Mouse (Mus musculus): ENCODE measurements around the gene Spc25.

DNA sequence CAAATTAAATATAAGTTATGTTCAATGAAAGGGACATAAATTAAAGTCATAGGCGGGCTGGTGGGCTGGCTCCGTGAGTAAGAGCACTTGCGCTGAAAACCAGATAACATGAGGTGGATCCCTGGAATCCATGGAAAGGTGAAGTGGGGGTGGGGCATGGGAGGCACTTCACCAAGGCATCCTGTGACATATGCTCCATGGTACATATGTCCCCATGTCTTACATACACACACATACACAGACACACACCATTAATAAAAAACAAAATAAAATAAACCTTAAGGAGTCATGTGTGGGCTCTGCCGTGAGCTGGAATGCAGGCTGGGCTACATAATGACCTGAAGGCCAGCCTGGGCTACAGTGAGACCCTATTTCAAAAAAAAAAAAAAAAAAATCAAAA, 26.3 kb downstream of the Spc25 start:
- TF ChIP-seq POLR2A (IDR thresholded peaks at IDR 0.05; ENCODE audit: insufficient read depth, low read length) (no peak), CTCF (IDR thresholded peaks at IDR 0.05; ENCODE audit: low read depth, low read length) (no peak), EP300 (IDR thresholded peaks at IDR 0.05; ENCODE audit: insufficient read depth, low read depth, low read length) (no peak)

Data from ES-Bruce4 (cell line).